Mouse (Mus musculus) C2C12 (cell line): ENCODE measurements around the gene Lmo7. TPM values are rescaled to one million over a fixed set of nuclear protein-coding genes. Genes with fewer than 3 reads are reported as not detected.

Experiments used
- H3K27me3 ChIP-seq: one replicate; pipeline ENCODE4 v1.6.1; 2011; ENCODE audit not compliant: control insufficient read depth, insufficient read depth, insufficient read length
- H3K36me3 ChIP-seq: one replicate; pipeline ENCODE4 v1.6.1; 2011; ENCODE audit not compliant: control insufficient read depth, insufficient read depth
- H3K4me3 ChIP-seq: one replicate; pipeline ENCODE4 v1.5.1; 2011; ENCODE audit warnings: mild to moderate bottlenecking, control low read depth; ENCODE audit not compliant: poor library complexity, insufficient read depth, severe bottlenecking
- H3K79me2 ChIP-seq: one replicate; pipeline ENCODE4 v1.6.1; 2011; ENCODE audit not compliant: control insufficient read depth, insufficient read depth
- H3K79me3 ChIP-seq: one replicate; pipeline ENCODE4 v1.6.1; 2011; ENCODE audit warnings: low read depth, control low read depth
- H3ac ChIP-seq: one replicate; pipeline ENCODE3; 2011; ENCODE audit warnings: low read depth; ENCODE audit not compliant: control insufficient read depth, insufficient read length
- CEBPB ChIP-seq: IDR thresholded peaks from one replicate; pipeline ENCODE4 v1.6.1; 2011; ENCODE audit warnings: low read depth, mild to moderate bottlenecking, control low read depth, moderate library complexity
- CTCF ChIP-seq: IDR thresholded peaks from one replicate; pipeline ENCODE4 v1.5.1; 2011; ENCODE audit not compliant: control insufficient read depth, insufficient read depth, insufficient read length
- FOSL1 ChIP-seq: IDR thresholded peaks from one replicate; pipeline ENCODE4 v1.8.0; 2011; ENCODE audit warnings: mild to moderate bottlenecking, low read length; ENCODE audit not compliant: poor library complexity, insufficient read depth, severe bottlenecking
- MAX ChIP-seq: IDR thresholded peaks from one replicate; pipeline ENCODE4 v1.6.1; 2011; ENCODE audit warnings: mild to moderate bottlenecking, control low read depth
- MYOD1 ChIP-seq: IDR thresholded peaks from one replicate; pipeline ENCODE4 v1.6.1; 2011; ENCODE audit warnings: low read depth; ENCODE audit not compliant: control insufficient read depth, insufficient read length
- MYOG ChIP-seq: IDR thresholded peaks from one replicate; pipeline ENCODE4 v1.6.1; 2011; ENCODE audit not compliant: control insufficient read depth, insufficient read length; ENCODE audit errors: extremely low read depth
- USF1 ChIP-seq: IDR thresholded peaks from one replicate; pipeline ENCODE4 v1.6.1; 2011; ENCODE audit warnings: low read depth, mild to moderate bottlenecking, control low read depth, moderate library complexity
- polyA plus RNA-seq: library from polyadenylated mRNA; unstranded; fragments of >200 nt; fragmentation: generic; extraction: Trizol; gene quantifications from one replicate; pipeline ENCODE4 v1.2.1, GENCODE M21; 2012; ENCODE audit warnings: missing spikeins

Lmo7 gene
- polyA plus RNA-seq, 1 experiment, result 18.8 TPM

DNA sequence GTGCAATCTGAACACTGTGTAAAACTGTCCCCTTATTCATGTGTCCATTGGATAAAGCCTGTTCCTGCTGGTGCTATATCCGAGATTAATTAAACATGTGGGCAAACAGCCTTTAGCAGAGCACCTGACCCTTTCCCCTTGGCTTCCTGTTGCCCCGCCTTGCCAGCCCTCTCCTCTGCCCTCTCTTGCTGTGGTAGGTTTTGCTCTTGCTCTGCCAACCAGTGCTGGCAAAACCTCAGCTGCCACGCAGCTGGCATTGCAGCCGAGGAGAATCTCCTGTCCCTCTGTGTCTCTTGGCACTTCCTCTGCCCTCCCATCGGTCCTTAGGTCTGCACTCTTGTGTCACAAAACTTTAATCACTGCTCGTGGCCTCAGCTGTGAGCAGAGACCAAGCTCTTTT, 100.4 kb downstream of the Lmo7 start:
- Histone ChIP-seq H3ac (no peak overlapping the region), H3K36me3 (no peaks in the 10 kb centered on the region), H3K79me3 (no peaks in the 10 kb centered on the region), H3K4me3 (no peak overlapping the region), H3K27me3 (no peaks in the 10 kb centered on the region), H3K79me2 (no peaks in the 10 kb centered on the region)
- no peak for TF ChIP-seq MYOG
- no peak for TF ChIP-seq FOSL1
- no peak for TF ChIP-seq CTCF

DNA sequence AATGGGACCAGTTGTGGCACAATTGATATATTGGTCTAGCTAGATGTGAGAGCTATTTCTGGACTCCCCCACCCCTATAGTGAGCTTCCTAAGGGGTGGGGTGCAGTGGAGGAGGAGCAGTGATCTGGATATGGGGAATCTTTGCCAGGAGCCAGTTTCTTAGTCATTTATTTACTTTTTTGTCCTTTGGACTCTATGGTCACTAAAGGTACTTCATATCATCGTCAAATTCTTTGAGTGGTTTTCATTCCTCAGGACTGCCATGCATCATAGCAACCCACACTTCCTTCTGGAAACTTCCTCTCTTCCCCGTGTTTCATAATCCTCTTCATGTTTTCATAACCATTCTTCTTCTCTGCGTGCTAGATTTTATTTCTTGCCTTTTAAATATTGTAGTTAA, 104.4 kb downstream of the Lmo7 start:
- Histone ChIP-seq H3K79me2 (no peaks in the 10 kb centered on the region), H3ac (no peak overlapping the region), H3K27me3 (no peaks in the 10 kb centered on the region), H3K4me3 (no peak overlapping the region), H3K36me3 (no peaks in the 10 kb centered on the region), H3K79me3 (no peaks in the 10 kb centered on the region)
- TF ChIP-seq MAX, result no peak
- TF ChIP-seq MYOD1, result no peak
- no peak for TF ChIP-seq USF1
- no peak for TF ChIP-seq CEBPB
- TF ChIP-seq FOSL1, result no peak
- TF ChIP-seq MYOG, result no peak
- TF ChIP-seq CTCF, result no peak

DNA sequence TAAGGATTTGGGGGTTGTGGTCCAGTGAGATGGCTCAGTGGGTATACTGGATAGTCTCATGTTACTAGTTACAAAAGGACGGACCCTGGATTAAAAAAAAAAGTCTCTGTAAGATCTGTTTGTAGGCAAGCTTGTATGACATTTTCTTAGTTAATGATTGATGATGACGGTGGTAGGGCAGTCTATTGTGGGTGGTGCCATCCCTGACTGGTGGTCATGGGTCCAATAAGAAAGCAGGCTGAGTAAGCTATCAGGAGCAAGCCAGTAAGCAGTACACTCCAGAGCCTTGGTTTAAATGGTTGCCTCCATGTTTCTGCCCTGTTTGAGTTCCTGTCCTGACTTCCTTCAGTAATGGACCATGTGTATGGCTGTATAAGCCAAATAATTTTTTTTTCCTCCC, 106.6 kb downstream of the Lmo7 start:
- Histone ChIP-seq H3ac (no peak overlapping the region), H3K79me3 (no peaks in the 10 kb centered on the region), H3K27me3 (no peaks in the 10 kb centered on the region), H3K36me3 (no peaks in the 10 kb centered on the region), H3K79me2 (no peaks in the 10 kb centered on the region), H3K4me3 (no peak overlapping the region)
- TF ChIP-seq CTCF (no peak), MYOG (no peak), FOSL1 (no peak), MYOD1 (no peak), USF1 (no peak), CEBPB (no peak), MAX (no peak)

GRCm38 (mm10) chr14:101837176-101837575, 107.4 kb downstream of the Lmo7 start:
- no peak for TF ChIP-seq CEBPB
- no peak for TF ChIP-seq MAX
- no peak for TF ChIP-seq MYOG
- no peak for TF ChIP-seq MYOD1
- TF ChIP-seq CTCF, result no peak
- TF ChIP-seq USF1, result no peak
- TF ChIP-seq FOSL1, result no peak
- Histone ChIP-seq H3K79me2 (no peaks in the 10 kb centered on the region), H3K36me3 (no peaks in the 10 kb centered on the region), H3K27me3 (no peaks in the 10 kb centered on the region), H3K4me3 (no peak overlapping the region), H3K79me3 (no peaks in the 10 kb centered on the region), H3ac (no peak overlapping the region)

DNA sequence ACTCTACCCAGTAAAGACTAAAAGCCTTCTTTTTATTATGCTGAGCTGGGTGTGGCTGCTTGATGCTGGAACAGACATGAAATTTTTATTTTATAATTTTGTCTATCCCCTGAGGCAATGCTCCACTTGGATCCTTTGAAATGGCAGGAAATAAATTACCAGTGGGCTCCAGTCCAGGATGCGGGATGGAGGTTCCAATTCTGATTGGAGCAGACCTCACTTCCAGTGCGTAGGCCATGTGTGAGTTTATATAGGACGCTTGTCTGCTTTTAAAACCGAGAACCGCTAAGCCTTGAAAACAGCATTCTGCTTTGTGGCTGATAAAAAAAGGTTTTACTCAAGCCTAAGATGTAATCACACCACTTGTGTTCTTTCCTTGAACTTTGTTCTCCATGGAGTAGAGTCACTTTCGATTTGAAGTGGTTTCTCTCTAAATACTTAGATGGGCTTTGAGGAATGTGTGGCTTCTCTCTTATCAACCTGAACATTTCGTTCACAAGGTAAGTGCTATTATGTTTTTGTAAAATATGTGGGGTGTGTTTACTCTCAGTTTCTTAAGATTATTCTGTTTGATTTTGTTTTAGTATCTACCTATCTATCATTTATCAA, 108.6 kb downstream of the Lmo7 start:
- no peaks in the 10 kb centered on the region for H3K79me3 ChIP-seq
- no peaks in the 10 kb centered on the region for H3K79me2 ChIP-seq
- H3K36me3 ChIP-seq, result no peaks in the 10 kb centered on the region
- H3K4me3 ChIP-seq, result no peak overlapping the region
- H3K27me3 ChIP-seq, result no peaks in the 10 kb centered on the region
- no peak overlapping the region for H3ac ChIP-seq
- TF ChIP-seq MYOG (no peak), USF1 (no peak), CTCF (no peak), CEBPB (no peak), MYOD1 (no peak), MAX (no peak), FOSL1 (no peak)

DNA sequence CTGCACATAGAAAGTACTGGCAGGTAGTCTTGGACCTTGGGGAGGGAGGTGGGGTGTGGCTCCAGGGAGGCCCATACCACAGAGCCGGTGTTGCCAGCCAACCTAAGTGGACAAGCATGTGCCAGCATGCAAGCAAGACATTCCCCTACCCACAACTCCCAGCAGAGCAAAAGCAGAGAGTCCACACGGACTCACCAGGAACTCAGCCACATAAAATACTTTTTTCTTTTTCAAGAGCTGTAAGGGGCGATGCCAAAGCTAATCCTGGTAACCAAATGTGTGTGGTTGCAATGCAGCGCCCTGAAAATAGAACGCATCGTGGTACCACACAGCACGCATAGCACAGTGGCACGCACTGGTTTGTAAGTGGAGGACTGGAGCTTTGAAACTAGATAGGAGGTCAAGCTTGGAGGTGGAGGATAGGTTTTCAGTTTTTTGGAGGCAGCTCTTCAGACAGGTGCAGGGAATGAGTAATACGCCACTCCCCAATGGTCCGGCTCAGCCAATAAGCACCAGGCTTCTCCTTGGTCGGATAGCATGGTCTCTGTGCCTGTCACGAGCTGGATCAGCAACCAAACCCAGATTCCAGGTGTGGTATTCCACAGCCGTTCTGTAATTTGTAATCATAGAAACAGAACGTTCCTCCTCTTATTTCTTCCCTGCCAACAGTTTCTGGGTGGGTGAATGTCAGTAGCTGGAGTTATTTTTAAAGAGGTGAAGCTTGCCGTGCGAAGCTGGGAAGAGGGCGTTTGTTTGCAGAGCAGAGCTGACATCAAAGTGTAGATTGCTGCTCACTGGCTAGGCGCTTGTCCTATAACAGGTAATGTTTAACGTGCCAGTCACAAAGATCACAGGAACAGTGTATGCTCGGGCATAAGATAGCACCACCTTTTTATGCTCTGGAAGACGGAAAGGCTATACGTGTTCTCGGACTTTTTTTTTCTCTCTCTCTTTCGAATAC, 110.3 kb downstream of the Lmo7 start:
- H3K4me3 ChIP-seq, result no peak overlapping the region
- no peak overlapping the region for H3ac ChIP-seq
- TF ChIP-seq MYOD1 (peak; percentile 22), CEBPB (no peak)
- no peaks in the 10 kb centered on the region for H3K79me3 ChIP-seq
- H3K27me3 ChIP-seq, result no peaks in the 10 kb centered on the region
- no peaks in the 10 kb centered on the region for H3K79me2 ChIP-seq
- no peaks in the 10 kb centered on the region for H3K36me3 ChIP-seq
